Mouse (Mus musculus): ENCODE measurements around the gene Lamc1. TPM values are rescaled to one million over a fixed set of nuclear protein-coding genes. Genes with fewer than 3 reads are reported as not detected.

Gene Lamc1
- total and polyA plus RNA-seq, 3 experiments = 54.8 to 76.0 (median 61.1) TPM

- DNase-seq = peak; percentile 29
Observed at GRCm38 (mm10) chr1:153191943-153192329, 140.7 kb downstream of the Lamc1 start.

DNA sequence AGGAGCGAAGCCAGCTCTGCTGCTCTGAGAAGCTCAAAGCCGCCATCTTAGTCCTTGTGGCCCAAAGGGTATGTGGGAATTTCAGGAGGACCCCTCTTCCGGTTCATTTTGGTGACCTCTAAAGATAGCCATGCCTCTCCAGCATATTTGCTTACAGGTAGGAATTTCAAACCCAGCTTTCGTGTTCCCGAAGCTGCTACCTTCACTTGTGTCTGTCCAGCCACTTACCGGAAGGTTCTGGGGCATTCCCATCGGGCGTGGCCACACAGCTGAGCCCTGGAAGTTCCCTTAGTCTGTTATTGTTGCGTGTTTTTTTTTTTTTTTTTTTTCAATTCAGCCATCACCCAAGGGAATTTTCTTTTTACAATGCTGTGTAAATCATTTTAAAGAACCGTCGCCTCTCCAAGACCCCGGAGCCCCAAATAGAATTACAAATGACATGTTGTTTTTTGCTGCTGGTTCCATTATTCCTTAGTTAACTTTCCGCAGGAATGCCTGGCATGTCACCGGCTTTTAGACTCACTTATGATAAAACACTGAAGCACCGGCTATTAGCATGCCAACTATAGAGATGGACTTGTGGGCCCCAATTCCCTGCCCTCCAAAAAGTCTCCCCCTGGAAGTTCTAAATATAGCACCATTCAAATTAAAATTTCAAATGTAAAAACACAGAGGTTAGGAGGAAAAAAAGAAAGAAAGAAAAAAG lies 141.2 kb downstream of the Lamc1 start:
- DNase-seq = no peak

DNA sequence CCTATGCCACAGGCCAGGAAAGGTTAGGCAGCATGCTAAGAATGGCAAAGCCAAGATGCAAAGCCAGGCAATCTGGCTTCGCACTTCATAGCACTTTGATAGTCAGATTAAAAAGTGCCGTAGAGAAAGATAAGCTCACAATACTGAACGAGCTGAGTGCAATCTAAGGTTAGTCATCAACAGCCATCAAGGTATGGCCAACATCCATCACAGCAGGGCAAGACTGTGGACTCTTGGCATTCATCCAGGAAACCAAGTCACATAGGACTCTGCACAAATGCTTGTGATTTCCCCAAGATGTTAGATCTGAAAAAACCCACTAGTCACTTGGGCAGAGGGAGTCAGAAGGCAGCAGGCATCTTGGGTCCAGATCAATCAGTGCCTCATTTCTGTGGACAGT lies 144.5 kb downstream of the Lamc1 start:
- no peak for DNase-seq

DNA sequence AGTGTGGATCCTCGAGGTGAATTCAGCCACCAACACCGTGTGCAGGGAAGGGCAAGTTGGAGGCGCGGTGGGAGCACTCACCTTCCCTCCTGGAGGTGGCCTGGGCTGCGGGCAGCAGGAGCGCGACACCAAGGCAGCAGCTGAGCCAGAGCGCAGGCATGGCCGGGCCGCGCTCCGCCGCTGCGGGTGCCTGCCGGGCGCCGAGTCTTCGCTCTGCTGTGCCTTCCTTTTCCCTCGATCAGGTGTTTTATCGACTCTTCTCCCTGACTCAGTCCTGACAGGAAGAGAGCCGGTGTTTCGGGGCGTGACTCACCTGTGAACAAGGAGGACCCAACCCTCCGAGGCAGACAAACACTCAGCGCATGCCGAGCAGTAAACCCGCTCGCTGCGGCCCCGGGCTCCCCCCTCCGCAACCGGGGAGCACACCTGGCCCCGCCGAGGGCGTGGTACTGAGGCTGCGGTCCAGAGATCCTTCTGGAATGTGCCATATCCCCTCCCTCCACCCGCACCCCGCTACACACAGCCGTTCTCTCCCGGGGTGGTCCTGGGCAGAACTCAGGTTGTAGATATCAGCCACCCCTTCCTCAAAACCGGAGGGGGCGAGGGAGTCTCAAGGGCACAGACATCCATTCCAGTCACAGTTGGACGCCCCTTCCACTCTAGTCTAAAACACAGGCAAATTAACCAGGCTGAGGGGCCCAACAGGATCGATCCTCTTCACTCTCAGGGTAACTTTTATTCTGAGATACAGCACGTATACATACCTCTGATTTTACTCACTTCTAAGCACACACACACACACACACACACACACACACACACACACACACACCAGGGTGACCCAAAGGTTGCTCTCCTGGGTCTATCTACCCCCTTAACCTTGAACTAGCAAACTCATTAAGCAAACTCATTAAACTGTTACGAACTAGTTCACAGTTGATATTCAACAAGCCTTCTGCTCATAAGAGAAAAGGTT lies 146.5 kb downstream of the Lamc1 start, which contains the start of gene Lamc2:
Gene Lamc2, minus strand, starts transcription at position 620 of the 976 bp plus-strand sequence.
- DNase-seq = peak; percentile 25

DNA sequence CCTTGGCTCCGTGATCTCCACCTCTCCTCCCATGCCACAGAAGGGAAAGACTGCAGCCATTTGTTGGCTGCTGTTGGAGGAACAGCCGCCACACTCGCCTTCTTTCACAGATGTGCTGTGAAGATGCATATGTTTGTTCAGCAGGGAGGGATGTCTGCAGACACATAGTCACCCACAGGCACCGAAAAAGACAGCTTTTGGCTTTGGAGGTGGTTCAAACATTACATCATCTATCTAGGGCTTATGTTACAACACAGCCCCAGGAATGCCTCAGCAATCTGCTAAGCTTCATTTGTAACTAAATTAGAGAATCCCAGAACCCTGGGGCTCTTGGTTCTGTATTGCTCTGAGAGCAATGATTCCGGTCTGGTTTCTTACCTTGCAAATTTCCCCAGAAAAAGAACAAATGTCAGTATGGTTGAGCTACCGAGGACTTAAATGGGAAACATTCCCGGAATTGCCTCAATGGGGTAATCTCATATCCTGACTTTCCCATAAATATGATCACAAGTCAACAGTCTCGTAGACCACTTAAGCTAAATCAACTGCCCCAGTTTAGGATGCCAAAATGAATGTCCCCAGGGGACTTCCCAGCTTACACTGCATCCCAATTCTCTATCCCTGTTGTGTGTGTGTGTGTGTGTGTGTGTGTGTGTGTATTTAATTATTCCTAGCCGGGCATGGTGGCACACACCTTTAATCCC lies 151.8 kb downstream of the Lamc1 start:
- no peak for DNase-seq

DNA sequence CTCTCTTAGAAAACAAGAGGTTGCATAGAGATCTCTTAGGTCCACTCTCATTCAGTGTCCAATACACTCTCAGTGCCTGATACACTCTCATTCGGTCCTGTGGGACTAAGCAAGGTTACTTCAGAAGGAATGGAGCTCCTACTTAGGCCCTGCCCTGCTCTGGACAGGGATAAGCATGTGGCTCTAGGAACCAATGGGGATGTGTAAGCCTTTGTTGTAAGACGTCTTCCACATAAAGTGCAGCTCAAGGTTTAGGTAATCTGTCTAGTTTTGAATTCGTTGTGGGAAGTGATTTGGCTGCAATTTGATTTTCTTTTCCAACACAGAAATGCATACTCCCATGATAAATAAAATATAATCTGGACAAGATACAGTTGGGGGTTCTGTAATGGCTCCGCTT lies 152.4 kb downstream of the Lamc1 start:
- DNase-seq = no peak

GRCm38 (mm10) chr1:153174801-153175200 lies 157.8 kb downstream of the Lamc1 start:
- peak; percentile 90 for DNase-seq

DNA sequence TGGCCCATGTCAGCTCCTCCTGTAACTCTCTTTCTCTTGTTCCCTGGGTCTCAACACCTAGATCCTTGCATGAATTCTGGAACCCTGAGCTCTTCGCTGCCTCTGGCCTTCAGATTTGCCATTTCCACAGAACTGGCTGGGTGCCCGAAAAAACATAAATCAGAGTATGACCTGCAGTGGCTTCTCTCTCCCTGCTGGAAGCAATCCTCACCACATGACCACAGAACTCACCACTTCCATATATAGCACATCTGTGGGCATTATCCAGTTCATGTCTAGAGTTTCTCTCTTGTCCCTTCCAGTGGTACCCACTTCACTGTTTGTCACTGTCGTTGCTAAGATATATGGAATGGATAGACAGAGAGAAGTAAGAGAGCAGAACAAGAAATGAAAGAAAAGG lies 159.3 kb downstream of the Lamc1 start:
- peak; percentile 90 for DNase-seq

DNA sequence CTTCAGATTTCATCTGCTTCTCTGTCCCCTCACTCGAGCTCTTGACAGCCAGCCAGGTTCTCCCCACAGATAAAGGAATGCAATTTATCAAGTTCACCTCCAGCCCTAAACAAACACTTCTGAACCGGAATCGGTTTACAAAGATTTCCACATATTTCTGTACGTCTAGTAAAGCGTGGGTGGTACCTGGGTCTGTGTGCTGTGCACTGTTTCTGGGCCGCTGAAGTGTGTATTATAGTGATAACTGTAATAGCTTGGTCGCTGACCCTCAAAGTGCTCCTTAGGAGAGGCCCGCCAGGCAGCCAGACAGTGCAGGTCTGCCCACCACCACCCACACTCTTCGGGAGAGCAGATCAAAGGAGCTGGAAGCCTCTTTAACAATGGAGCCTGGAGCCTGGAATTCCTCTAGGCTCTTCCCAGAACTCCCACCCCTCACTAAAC lies 160.3 kb downstream of the Lamc1 start:
- DNase-seq = peak; percentile 23

GRCm38 (mm10) chr1:153171011-153171410 lies 161.6 kb downstream of the Lamc1 start:
- DNase-seq = no peak

Other genes with a start within 250 kb of the Lamc1 start
- gene Lamc2, start 146.3 kb downstream of the Lamc1 start, total RNA-seq (2021) = 1 to 10 TPM in 1 of 2 experiments, under 1 TPM in 1; 0.75 to 3.1 TPM
- 0.10 TPM in 1 of 2 replicates, not detected in the other for gene Lamc2, start 146.3 kb downstream of the Lamc1 start, polyA plus RNA-seq (2012; rRNA removed)
- gene Shcbp1l, start 92.4 kb upstream of the Lamc1 start, total RNA-seq (2021) = under 1 TPM; 0.14 to 0.45 TPM
- gene Shcbp1l, start 92.4 kb upstream of the Lamc1 start, polyA plus RNA-seq (2012; rRNA removed) = 0.13 and 0.27 TPM in 2 replicates
- 100 to 1,000 TPM in 1 of 2 experiments, 10 to 100 TPM in 1; 98.3 to 113 TPM for gene Dhx9, start 154.9 kb upstream of the Lamc1 start, total RNA-seq (2021)
- 1.4 and 2.2 TPM in 2 replicates for gene Dhx9, start 154.9 kb upstream of the Lamc1 start, polyA plus RNA-seq (2012; rRNA removed)
- 1 to 10 TPM; 2.9 to 8.3 TPM for gene Npl, start 217.3 kb upstream of the Lamc1 start, total RNA-seq (2021)
- 0.15 and 0.16 TPM in 2 replicates for gene Npl, start 217.3 kb upstream of the Lamc1 start, polyA plus RNA-seq (2012; rRNA removed)

Data from adrenal gland, adult 2 months (tissue).